Mouse (Mus musculus): Measurements from ENCODE around the gene Ccl27a. TPM values are rescaled to one million over a fixed set of nuclear protein-coding genes. Genes with fewer than 3 reads are reported as not detected.

The Ccl27a gene
- total RNA-seq, 2 experiments from 2014 or later = 244 to 288 TPM

Other genes with a start within 250 kb of the Ccl27a start
- gene Fam219a, start 204.7 kb downstream of the Ccl27a start, total RNA-seq (2021) = 100 to 1,000 TPM; 194 to 219 TPM
- 1 to 10 TPM; 9.4 to 10.0 TPM for gene Dnaic1, start 204.5 kb downstream of the Ccl27a start, total RNA-seq (2021)
- 10 to 100 TPM; 60.1 to 71.2 TPM for gene Enho, start 133.9 kb downstream of the Ccl27a start, total RNA-seq (2021)
- gene Cntfr, start 77.2 kb downstream of the Ccl27a start, total RNA-seq (2021) = 100 to 1,000 TPM; 106 to 115 TPM
- 10 to 100 TPM; 35.6 to 39.2 TPM for gene Il11ra1, start 74.3 kb downstream of the Ccl27a start, total RNA-seq (2021)
- gene Rpp25l, start 60.7 kb downstream of the Ccl27a start, total RNA-seq (2021) = 10 to 100 TPM; 27.8 to 33.2 TPM
- gene Dctn3, start 51.1 kb downstream of the Ccl27a start, total RNA-seq (2021) = 100 to 1,000 TPM; 159 to 187 TPM
- gene Arid3c, start 43.1 kb downstream of the Ccl27a start, total RNA-seq (2021) = under 1 TPM in 1 of 2 experiments, not detected in 1; 0.36 TPM
- gene Galt, start 19.0 kb downstream of the Ccl27a start, total RNA-seq (2021) = 10 to 100 TPM; 81.0 to 94.7 TPM
- 10 to 100 TPM; 54.3 to 57.7 TPM for gene Sigmar1, start 18.1 kb downstream of the Ccl27a start, total RNA-seq (2021)
- gene Gm21541, start 129.4 kb upstream of the Ccl27a start, total RNA-seq (2021) = not detected
- gene Gm20878, start 167.3 kb upstream of the Ccl27a start, total RNA-seq (2021) = 10 to 100 TPM; 52.3 to 67.4 TPM
- 1 to 10 TPM; 5.1 to 5.6 TPM for gene Fam205a4, start 191.8 kb upstream of the Ccl27a start, total RNA-seq (2021)